Mouse (Mus musculus): Measurements from ENCODE around the gene Hspa4. TPM values are rescaled to one million over a fixed set of nuclear protein-coding genes. Genes with fewer than 3 reads are reported as not detected.

Gene Hspa4
- polyA plus RNA-seq, 1 experiment from 2014 or later: 33.7 TPM

Other genes with a start within 250 kb of the Hspa4 start
- gene Zcchc10, start 24.2 kb upstream of the Hspa4 start, polyA plus RNA-seq (2015; fragmentation: Nextera tagmentation; extraction: Ambion mirVana): 6.0 and 7.3 TPM in 2 replicates
- 8.3 and 8.6 TPM in 2 replicates for gene Aff4, start 50.4 kb upstream of the Hspa4 start, polyA plus RNA-seq (2015; fragmentation: Nextera tagmentation; extraction: Ambion mirVana)
- gene Leap2, start 122.7 kb upstream of the Hspa4 start, polyA plus RNA-seq (2015; fragmentation: Nextera tagmentation; extraction: Ambion mirVana): 71.4 and 78.2 TPM in 2 replicates
- 513 and 549 TPM in 2 replicates for gene Uqcrq, start 130.4 kb upstream of the Hspa4 start, polyA plus RNA-seq (2015; fragmentation: Nextera tagmentation; extraction: Ambion mirVana)
- gene Gdf9, start 130.6 kb upstream of the Hspa4 start, polyA plus RNA-seq (2015; fragmentation: Nextera tagmentation; extraction: Ambion mirVana): 0.41 and 0.43 TPM in 2 replicates
- 0.18 and 0.22 TPM in 2 replicates for gene Gm10447, start 156.7 kb upstream of the Hspa4 start, polyA plus RNA-seq (2015; fragmentation: Nextera tagmentation; extraction: Ambion mirVana)
- gene Shroom1, start 156.7 kb upstream of the Hspa4 start, polyA plus RNA-seq (2015; fragmentation: Nextera tagmentation; extraction: Ambion mirVana): 3.1 and 4.1 TPM in 2 replicates
- gene Gm9837, start 170.0 kb upstream of the Hspa4 start, polyA plus RNA-seq (2015; fragmentation: Nextera tagmentation; extraction: Ambion mirVana): not detected in 2 replicates
- gene Gm9945, start 179.7 kb upstream of the Hspa4 start, polyA plus RNA-seq (2015; fragmentation: Nextera tagmentation; extraction: Ambion mirVana): 0.49 and 0.64 TPM in 2 replicates
- gene Sowaha, start 179.8 kb upstream of the Hspa4 start, polyA plus RNA-seq (2015; fragmentation: Nextera tagmentation; extraction: Ambion mirVana): 13.5 and 15.9 TPM in 2 replicates
- gene Sept8, start 218.8 kb upstream of the Hspa4 start, polyA plus RNA-seq (2015; fragmentation: Nextera tagmentation; extraction: Ambion mirVana): 16.5 and 18.9 TPM in 2 replicates

Data from liver, embryonic 16.5 days (tissue).